Mouse (Mus musculus): ENCODE measurements around the gene Rabep2. TPM values are rescaled to one million over a fixed set of nuclear protein-coding genes. Genes with fewer than 3 reads are reported as not detected.
A peak's percentile ranks its signal among the peaks of the same experiment; 100 is the strongest.
"Not testable (repeated sequence)": the region's sequence is repeated elsewhere in the genome, so short reads cannot be mapped to it uniquely, and the experiment has no call there.

The Rabep2 gene
- polyA plus RNA-seq (2017; shearing (Covaris generic)) = 10 to 100 TPM; 31.9 to 68.2 TPM

- peak; percentile 77 for ATAC-seq
These were observed at the start of gene Rabep2 for GRCm38 (mm10) chr7:126428631-126429502. TSS of gene Rabep2 (plus strand) at chr7:126428759.

DNA sequence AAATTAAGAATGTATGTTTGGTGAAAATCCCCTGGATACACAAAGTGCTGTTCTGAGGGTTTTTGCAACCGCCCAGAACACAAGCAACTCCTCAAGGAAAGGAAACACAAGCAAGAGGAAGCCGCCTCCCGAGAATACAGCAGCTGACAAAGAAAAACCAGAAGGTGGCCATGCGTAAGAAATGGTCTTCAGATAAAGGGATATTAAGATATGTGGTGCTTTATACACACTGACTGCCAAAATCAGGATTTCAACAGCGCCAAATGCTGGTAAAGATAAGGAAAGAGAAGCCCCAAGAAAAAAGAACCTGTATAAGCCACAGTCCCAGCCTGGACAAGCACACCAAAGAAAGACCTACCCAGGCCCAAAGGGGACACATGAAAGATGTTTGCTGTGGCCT lies 45.0 kb upstream of the Rabep2 start:
- ATAC-seq = no peak

DNA sequence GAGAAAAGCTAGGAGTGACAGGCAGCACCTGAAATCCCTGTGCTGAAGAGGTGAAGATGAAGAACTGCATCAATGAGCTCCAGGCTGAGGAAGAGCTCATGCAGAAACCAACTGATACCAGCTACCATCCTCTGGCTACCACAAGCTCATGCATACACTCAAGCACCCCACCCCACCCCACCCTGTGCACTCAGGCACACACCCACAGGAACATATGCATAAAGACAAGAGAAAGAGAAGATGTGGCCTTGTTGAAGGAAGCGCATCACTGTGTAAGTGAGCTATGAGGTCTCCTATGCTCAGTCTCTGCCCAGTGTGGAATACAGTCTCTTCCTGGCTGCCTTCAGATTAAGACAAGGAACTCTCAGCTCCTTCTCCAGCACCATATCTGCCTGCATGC lies 40.4 kb upstream of the Rabep2 start:
- ATAC-seq = no peak

DNA sequence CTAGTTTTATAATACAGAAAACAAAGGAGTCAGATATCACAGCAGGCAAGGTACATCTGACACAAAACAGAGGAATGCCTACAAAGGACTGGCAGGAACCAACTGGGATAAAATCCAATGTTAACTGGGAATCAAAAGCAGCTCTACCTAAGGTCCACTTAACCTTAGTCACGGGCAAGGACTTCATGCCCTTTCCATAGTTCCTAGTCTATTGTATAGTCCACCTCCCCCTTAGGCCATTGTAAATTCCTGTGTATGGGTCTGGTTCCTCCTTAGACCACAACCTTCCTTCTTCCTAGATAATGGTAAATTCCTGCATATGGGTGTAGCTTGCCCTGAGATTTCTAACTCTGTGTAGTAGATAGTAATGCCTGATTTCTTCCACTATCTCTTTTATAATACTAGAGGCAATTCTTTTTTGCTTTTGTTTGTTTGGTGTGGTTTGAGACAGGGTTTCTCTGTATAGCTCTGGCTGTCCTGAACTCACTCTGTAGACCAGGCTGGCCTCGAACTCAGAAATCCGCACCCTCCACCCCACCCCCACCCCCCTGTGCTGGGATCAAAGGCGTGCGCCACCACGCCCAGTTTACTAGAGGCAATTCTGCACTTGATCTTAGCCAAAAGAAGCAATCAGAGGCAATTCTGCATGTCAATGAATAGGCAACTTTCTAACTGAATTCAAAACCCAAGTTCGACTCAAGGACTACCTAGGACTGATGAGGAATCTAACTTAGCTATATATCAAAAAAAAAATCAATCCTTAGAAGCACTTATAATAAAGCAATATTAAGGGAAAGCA lies 36.3 kb upstream of the Rabep2 start:
- ATAC-seq = not testable (repeated sequence)

DNA sequence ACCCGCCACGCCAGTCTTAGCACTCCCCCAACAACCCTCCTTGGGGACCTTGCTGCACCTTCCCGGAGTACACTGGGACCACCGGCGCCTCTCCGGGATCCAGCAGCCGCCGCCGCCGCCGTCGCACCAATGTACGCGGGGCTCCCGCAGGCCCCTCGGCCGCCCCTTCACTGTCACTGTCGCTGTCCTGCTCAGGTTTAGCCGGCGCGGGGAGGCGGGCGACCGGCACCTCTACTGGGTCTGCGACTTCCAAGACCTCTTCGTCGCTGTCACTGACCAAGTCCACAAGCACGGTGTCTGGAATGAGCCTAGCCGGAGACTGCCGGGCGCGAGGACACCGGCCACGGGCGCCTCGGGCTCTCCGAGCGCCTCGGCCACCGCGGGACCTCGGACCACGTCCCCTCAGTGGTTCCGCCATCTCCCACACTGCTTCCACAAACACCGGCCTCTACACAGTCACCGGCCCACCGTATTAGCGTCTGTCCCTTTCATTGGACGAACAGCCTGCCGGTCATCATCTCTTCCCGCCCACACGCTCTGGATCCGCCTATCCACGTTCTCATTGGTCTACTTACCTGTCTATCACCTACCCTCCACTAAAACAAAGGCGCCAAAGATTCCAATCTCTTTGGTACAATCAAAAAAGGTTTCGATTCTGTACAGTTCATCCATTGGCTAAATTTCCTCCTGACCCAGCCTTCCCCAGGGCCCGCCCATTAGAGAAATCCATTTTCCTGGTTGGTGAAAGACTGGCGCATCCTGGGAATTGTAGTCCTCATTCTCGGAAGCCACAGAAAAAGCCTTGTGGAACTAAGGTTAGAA lies 32.0 kb upstream of the Rabep2 start, which contains the start of gene Nfatc2ip:
Nfatc2ip (minus strand) TSS at position 440 of the 822 bp plus-strand sequence.
- peak; percentile 97 for ATAC-seq

GRCm38 (mm10) chr7:126397221-126397620 lies 31.3 kb upstream of the Rabep2 start:
- no peak for ATAC-seq

DNA sequence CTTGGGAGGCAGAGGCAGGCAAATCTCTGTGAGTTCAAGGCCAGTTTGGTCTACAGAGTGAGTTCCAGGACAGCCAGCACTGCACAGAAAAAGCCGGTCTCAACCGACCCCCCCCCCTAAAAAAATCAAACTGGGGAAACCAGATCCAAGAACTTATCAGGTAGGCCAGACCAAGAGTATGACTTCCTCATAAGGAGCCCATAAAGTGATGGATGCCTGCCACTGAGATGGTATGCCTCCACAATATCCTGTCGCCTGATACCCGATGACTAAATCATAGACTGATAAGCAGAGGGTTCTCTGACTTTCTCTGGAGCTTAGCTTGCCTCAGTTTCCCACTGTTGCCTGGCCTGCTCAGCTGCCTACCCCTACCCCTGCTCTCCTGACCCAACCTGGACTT lies 30.7 kb upstream of the Rabep2 start:
- no peak for ATAC-seq

GRCm38 (mm10) chr7:126399548-126399947 lies 29.0 kb upstream of the Rabep2 start:
- ATAC-seq = peak; percentile 33

DNA sequence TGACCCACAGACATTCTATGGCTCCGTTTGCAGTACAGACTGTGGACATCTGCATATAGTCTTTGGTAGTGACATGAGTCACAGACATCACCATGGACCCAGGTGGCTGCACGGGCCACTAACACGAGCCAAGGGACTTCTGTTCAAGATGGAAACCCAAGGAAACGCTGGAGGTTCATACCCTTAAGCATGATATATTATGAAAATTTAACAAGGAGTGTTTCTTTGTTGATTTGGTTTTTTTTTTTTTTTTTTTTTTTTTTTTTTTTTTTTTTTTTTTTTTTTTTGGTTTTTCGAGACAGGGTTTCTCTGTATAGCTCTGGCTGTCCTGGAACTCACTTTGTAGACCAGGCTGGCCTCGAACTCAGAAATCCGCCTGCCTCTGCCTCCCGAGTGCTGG lies 26.0 kb upstream of the Rabep2 start:
- not testable (repeated sequence) for ATAC-seq

DNA sequence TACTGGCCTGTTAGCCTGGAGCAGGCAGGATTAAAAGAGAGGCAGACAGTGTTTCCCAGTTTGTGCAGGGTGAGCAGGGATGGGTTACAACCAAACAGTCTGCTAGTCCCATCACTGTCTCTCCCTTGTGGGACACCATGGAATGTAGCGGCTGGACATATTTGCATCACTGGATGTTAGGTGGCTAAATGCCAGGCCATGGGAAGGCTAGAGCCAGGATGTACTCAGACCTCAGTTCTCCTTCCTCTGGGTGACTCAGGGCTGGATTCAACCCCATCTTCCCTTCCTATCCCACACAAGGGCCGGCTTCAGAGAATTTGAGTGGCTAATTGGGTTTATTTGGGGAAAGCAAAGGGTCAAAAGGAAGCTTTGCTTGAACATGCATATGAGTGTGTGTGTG lies 19.9 kb upstream of the Rabep2 start:
- ATAC-seq = no peak

DNA sequence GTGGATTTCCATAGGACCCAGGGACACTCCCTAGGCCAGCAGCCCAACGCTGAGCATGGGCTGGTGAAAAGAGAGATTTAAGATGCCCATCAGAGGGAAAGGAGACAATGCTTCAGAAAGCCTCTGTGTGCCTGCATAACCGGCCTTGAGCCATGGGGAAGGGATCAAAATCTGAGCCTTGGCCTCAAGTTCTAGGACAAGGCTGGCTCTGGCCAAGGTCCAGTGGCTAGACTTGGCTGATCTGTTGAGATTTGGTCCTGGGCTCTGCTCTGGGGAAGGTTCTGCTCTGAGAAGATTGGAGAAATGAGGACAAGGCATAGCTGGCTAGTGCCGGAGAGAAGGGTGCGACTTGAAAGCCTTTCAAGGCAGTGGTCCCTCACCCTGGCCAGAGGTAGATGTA lies 17.5 kb upstream of the Rabep2 start:
- no peak for ATAC-seq

DNA sequence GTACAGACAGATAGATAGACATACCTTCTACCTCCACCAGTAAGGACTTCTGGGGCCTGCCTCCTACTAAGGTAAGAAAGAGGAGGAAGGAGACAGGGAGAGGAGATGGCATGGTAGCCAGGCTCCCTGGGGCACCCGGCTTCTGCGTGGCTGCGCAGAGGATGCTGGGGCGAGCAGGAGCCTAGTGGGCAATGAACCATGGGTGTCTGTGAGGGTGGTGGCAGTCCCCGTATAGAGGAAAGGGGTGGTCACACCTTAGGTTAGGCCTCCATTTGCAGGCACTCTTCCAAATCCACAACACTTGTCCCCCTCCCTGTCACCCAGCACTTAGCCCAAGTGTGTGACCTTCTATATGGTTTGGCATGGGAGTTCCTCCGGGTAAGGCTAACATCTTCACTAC lies 13.8 kb upstream of the Rabep2 start, which contains the start of gene Cd19:
Cd19 (minus strand) TSS at position 165 of the 400 bp plus-strand sequence.
- ATAC-seq = no peak

DNA sequence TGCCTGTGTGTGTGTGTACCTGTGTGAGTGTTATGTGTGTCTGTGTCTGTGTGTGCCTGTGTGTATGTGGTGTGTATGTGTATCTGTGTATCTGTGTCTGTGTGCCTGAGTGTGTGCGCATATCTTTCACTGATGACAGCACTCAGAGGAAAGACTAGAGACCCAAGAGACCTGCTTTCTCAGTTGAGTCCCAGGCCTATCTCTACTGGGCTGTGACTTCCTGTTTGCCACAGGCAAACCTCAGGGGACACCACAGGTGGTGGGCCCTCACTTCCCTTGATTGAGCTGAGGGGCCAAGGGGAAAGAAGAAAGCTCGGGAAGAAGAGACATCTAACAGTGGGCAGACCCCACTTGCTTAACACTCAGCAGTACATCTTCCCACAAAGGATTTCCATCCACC lies 11.9 kb upstream of the Rabep2 start:
- ATAC-seq = no peak

- ATAC-seq = no peak
These were observed 11.5 kb upstream of the Rabep2 start for GRCm38 (mm10) chr7:126417045-126417444.

GRCm38 (mm10) chr7:126417606-126418005 lies 11.0 kb upstream of the Rabep2 start:
- no peak for ATAC-seq

DNA sequence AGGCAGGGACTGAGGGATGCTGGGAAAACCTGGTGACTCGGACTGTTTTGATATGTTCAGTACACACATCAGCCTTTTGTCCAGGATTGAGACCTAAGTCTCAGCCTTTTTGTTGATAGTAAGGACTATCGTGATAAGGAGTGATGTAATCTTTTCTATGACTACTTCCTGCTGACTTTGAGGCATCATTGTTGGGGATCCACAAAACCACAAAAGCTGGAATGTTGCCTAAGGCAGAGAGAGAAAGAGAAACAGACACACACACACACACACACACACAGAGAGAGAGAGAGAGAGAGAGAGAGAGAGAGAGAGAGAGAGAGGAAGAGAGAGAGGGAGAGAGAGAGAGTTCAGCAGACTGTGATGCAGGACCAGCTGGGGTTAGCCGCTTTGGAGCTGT lies 10.1 kb upstream of the Rabep2 start:
- ATAC-seq = no peak

DNA sequence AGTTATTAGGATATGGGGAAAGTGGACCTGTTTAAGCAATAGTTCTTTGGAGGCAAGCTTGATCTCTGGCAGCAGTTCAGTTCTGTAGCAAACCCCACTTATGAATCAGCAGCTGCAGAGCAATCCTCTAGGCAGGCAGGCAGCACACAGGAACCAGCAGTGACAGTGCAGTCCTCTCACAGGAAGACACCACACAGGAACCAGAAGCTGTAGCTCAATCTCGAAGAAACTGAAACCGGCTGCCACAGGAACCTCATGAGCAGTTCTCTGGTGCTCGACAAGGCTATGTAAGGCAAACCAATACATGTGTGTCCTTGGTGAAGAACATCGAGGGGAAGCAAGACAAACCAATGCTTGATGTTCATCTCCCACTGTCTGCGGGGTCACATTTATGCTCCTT lies 6.8 kb upstream of the Rabep2 start:
- ATAC-seq = no peak

DNA sequence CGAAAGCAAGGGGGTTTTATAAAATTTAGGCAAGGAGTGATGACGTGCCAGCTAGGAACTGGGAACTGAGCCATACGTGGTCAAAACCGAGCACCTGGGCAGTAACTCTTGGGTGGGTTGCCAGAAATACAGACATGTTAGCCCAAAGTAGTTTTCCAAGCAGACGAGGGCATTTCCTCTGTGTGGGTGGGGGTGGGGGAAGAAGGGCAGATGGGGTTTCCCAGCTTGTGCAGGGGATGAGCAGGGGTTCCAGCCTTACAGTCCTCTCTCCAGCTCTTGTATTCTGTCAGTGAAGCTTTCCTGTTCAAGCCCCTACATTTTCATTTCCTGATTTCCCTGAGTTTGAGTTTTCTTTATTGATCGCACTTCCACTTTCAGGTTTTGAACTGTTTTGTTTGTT lies 4.4 kb upstream of the Rabep2 start:
- ATAC-seq = no peak

GRCm38 (mm10) chr7:126427323-126427860 lies 1.2 kb upstream of the Rabep2 start:
- no peak for ATAC-seq

- no peak for ATAC-seq
These were observed 405 bp upstream of the Rabep2 start for GRCm38 (mm10) chr7:126428154-126428553.

DNA sequence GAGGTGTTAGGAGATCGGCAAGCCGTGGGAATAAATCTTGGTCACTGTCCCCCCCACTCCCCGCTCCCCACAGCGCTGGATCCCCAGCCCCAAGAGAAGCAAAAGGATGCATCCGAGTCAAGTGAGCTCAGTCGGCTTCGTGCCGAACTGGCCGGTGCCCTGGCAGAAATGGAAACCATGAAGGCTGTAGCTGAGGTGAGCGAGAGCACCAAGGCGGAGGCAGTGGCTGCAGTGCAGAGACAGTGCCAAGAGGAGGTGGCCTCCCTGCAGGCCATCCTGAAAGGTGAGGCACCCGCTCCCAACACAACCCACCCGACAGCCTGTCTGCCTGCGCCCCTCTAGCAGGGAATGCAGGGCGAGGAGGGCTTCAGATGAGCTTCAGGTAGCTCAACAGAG lies 942 bp downstream of the Rabep2 start:
- peak; percentile 4 for ATAC-seq

DNA sequence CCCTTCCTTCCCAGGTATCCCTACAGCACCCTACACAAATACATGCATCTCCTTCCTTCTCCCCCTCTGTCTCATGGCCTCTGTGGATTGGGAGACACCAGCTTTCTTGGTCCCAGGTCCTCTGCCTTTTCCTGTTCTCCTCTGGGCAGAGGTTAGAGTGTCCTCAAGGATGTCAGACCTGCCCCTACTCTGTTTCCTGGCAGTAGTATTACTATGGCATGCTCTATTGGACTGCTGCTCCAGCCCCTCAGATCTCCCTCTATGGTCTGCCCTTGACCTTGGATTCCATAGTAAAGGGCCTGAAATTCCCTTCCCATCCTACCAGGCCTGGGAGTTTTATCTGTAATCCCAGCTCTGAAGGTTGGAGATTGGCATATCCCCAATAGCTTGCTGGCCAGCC lies 1.6 kb downstream of the Rabep2 start:
- ATAC-seq = no peak
